Mouse (Mus musculus) brown adipose tissue, adult 24 weeks (tissue): ENCODE measurements around the gene Psme1. TPM values are rescaled to one million over a fixed set of nuclear protein-coding genes. Genes with fewer than 3 reads are reported as not detected.

Experiments
- H3K27ac ChIP-seq: fragments of 200-500 bp; replicated peaks from 2 replicates; pipeline ENCODE4 v1.5.1; 2012; ENCODE audit warnings: low read depth, mild to moderate bottlenecking, low read length
- H3K4me1 ChIP-seq: fragments of 200-500 bp; 2 replicates; pipeline ENCODE4 v1.6.1; 2012; ENCODE audit warnings: low read length, mixed read lengths; ENCODE audit not compliant: control insufficient read depth, insufficient read depth, insufficient read length
- H3K4me3 ChIP-seq: fragments of 200-500 bp; 2 replicates; pipeline ENCODE4 v1.5.1; 2012; ENCODE audit warnings: low read depth, mild to moderate bottlenecking, low read length, moderate library complexity; ENCODE audit not compliant: insufficient read depth
- polyA plus RNA-seq: library from polyadenylated mRNA; stranded (reverse); fragments of >200 nt; gene quantifications from 2 replicates; pipeline ENCODE4 v1.2.4, GENCODE M21; 2012; ENCODE audit not compliant: missing spikeins, insufficient read depth, insufficient read length

Psme1 gene
- polyA plus RNA-seq, 1 experiment = 191 TPM

DNA sequence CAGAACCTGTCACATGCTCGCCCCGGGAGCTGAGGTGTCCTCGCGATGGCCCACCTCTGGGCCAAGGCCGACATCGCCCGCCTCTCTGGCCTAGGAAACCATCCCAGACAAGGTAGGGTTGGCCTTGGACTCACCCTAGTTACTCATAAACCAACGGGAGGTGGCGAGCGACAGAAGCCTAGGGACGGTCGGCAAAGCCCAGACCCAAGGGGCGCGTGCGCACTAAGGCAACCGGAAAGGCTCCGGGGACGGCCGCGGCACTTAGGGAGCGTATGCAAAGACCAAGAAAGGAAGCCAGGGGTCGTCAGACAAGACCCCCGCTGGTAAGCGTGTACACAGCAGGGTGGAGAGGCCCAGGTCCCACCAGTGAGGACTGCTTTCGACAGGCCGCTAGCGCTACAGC, 18.1 kb upstream of the Psme1 start, which contains the start of gene Dcaf11:
Dcaf11 (plus strand) TSS at position 208 of the 403 bp plus-strand sequence.
- Histone ChIP-seq H3K4me3 (peak within 1 kb of the TSS; percentile 90), H3K27ac (peak within 1 kb of the TSS; percentile 98), H3K4me1 (peaks cover 7% of the 10 kb centered on the region)

DNA sequence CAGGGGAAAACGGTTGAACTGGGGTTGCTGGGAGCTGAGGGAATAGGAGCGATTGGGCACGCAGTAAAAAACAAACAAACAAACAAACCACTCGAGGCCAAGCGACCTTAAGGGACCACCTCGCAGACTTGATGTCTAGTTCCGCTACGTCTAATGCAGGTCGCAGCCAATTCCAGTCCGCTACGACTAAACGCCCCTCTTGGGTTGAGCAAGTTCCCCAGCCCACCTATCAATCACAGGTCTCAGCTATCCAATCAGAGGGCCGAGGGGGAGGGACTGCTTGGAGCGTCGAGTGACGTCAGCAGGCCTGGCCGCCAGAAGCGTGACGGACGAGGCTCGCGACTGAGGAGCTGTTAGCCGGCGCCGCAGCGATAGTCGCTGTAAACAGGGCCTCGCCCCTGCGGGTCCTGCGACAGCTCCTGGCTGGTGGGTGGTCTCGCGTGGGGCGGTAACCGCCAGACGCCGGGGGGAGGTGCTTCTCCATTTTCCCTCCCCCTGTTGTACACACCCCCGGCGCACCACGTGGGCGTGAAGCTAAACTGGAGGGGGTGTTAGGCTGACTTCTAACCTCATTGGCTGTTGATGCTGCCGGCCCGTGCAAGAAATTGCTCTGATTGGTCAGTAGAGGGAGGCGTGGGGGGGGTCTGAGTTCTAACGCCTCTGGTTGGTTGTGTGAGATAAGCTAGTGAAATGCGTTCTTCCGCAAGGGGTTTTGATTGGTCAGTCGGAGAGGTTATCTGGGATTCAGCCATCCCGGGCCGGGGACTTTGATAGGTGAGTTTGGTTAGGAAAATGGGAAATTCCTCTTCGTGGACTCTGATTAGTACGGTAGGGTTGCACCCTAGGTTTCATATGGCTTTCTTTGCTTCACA, 17.5 kb upstream of the Psme1 start, which contains the start of gene A730061H03Rik:
A730061H03Rik (minus strand) TSS at position 205 of the 872 bp plus-strand sequence.
- peaks cover 7% of the 10 kb centered on the region for H3K4me1 ChIP-seq
- H3K27ac ChIP-seq = peak within 1 kb of the TSS; percentile 98
- H3K4me3 ChIP-seq = peak within 1 kb of the TSS; percentile 90

- no peak overlapping the region for H3K27ac ChIP-seq
- peaks cover 7% of the 10 kb centered on the region for H3K4me1 ChIP-seq
- H3K4me3 ChIP-seq = no peak overlapping the region
Measured at GRCm38 (mm10) chr14:55561860-55562259, 16.1 kb upstream of the Psme1 start.

- Histone ChIP-seq H3K4me1 (peaks cover 7% of the 10 kb centered on the region), H3K4me3 (no peak overlapping the region), H3K27ac (no peak overlapping the region)
Measured at GRCm38 (mm10) chr14:55563249-55563648, 14.7 kb upstream of the Psme1 start.

GRCm38 (mm10) chr14:55565748-55566147, 12.2 kb upstream of the Psme1 start:
- no peak overlapping the region for H3K27ac ChIP-seq
- H3K4me1 ChIP-seq = peaks cover 7% of the 10 kb centered on the region
- no peak overlapping the region for H3K4me3 ChIP-seq

GRCm38 (mm10) chr14:55567496-55567895, 10.4 kb upstream of the Psme1 start:
- H3K27ac ChIP-seq = no peak overlapping the region
- no peak overlapping the region for H3K4me3 ChIP-seq
- H3K4me1 ChIP-seq = no peaks in the 10 kb centered on the region

GRCm38 (mm10) chr14:55570588-55570987, 7.3 kb upstream of the Psme1 start:
- no peak overlapping the region for H3K4me3 ChIP-seq
- H3K4me1 ChIP-seq = no peaks in the 10 kb centered on the region
- H3K27ac ChIP-seq = no peak overlapping the region

GRCm38 (mm10) chr14:55571760-55572159, 6.2 kb upstream of the Psme1 start:
- Histone ChIP-seq H3K4me1 (no peaks in the 10 kb centered on the region), H3K4me3 (no peak overlapping the region), H3K27ac (no peak overlapping the region)

DNA sequence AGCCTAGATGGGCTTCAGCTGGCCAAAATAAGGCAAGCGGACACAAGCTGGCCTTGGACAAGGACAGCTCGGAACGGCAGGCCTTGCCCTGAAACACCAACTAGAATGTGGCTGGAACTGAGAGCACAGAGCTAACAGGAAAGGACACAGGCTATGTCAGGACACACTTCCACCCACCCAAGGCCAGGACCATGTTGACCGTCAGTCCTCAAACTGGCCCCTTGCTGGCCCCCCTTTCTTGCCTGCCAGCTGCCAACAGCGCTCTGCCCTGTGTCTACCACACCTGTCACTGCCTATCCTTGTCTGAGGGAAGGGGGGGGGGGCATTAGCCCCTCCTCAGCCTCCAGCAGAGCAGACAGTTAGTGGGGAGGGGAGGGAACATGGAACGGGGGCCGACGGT, 2.6 kb upstream of the Psme1 start, which contains the start of gene Fitm1:
Fitm1 (plus strand) TSS at position 316 of the 400 bp plus-strand sequence.
- Histone ChIP-seq H3K27ac (no peak within 1 kb of the TSS), H3K4me1 (no peaks in the 10 kb centered on the region), H3K4me3 (no peak within 1 kb of the TSS)

GRCm38 (mm10) chr14:55575711-55576110, 2.2 kb upstream of the Psme1 start:
- Histone ChIP-seq H3K4me3 (no peak overlapping the region), H3K4me1 (no peaks in the 10 kb centered on the region), H3K27ac (no peak overlapping the region)

- Histone ChIP-seq H3K27ac (no peak overlapping the region), H3K4me3 (no peak overlapping the region), H3K4me1 (no peaks in the 10 kb centered on the region)
Measured at GRCm38 (mm10) chr14:55576376-55576775, 1.5 kb upstream of the Psme1 start.

- Histone ChIP-seq H3K4me1 (no peaks in the 10 kb centered on the region), H3K27ac (peak overlapping the region; percentile 76), H3K4me3 (peak overlapping the region; percentile 87)
Measured at GRCm38 (mm10) chr14:55578668-55579269, 846 bp downstream of the Psme1 start.

DNA sequence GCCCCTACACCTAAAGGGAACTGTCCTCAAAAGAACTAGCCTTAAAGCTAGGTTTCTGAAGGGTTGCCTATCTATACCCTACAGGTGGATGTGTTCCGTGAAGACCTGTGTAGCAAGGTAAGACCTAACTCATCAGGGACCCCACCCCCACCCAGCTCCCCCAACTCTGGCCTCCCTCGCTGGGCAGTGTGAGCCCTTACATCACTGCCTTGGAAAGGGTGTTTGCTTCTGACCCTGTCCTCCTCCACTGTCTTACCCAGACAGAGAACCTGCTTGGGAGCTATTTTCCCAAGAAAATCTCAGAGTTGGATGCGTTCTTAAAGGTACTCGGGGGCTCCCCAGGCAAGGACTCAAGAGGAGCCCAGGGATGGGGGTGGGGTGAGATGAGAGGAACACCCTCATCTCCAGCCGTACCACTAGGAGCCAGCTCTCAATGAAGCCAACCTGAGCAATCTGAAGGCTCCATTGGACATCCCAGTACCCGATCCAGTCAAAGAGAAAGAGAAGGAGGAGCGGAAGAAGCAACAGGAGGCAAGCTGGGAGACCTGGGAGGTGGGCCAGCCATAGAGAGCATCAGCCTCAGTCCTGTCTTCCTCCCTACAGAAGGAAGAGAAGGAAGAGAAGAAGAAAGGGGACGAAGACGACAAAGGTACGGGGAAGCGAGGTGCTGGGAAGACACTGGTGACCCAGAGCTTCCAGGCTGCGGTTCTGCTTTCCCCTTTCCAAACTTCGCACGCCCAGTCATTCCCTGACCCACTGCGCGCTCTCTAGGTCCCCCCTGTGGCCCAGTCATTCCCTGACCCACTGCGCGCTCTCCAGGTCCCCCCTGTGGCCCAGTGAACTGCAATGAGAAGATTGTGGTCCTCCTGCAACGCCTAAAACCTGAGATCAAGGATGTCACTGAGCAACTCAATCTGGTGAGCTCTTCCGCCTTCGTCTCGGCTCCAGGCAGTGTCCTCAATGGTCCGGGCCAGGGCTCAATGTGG, 1.9 kb downstream of the Psme1 start:
- H3K4me3 ChIP-seq = no peak overlapping the region
- no peak overlapping the region for H3K27ac ChIP-seq
- no peaks in the 10 kb centered on the region for H3K4me1 ChIP-seq

DNA sequence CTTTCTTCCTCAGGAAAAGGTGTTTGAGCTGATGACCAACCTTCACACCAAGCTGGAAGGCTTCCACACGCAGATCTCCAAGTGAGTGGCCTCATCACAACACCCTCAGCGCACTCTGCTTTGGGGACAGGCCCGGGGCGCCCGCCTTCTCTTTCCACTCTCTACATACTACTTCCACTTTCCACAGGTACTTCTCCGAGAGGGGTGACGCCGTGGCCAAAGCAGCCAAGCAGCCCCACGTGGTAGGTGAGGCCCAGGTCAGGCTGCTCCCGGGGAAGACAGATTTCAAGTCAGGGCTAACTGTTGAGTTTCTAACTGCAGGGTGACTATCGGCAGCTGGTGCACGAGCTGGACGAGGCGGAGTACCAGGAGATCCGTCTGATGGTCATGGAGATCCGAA, 2.8 kb downstream of the Psme1 start:
- H3K4me1 ChIP-seq = no peaks in the 10 kb centered on the region
- no peak overlapping the region for H3K27ac ChIP-seq
- H3K4me3 ChIP-seq = no peak overlapping the region
